8 mouse cellular contexts compared by ENCODE assay signal in the genomic region with DNA sequence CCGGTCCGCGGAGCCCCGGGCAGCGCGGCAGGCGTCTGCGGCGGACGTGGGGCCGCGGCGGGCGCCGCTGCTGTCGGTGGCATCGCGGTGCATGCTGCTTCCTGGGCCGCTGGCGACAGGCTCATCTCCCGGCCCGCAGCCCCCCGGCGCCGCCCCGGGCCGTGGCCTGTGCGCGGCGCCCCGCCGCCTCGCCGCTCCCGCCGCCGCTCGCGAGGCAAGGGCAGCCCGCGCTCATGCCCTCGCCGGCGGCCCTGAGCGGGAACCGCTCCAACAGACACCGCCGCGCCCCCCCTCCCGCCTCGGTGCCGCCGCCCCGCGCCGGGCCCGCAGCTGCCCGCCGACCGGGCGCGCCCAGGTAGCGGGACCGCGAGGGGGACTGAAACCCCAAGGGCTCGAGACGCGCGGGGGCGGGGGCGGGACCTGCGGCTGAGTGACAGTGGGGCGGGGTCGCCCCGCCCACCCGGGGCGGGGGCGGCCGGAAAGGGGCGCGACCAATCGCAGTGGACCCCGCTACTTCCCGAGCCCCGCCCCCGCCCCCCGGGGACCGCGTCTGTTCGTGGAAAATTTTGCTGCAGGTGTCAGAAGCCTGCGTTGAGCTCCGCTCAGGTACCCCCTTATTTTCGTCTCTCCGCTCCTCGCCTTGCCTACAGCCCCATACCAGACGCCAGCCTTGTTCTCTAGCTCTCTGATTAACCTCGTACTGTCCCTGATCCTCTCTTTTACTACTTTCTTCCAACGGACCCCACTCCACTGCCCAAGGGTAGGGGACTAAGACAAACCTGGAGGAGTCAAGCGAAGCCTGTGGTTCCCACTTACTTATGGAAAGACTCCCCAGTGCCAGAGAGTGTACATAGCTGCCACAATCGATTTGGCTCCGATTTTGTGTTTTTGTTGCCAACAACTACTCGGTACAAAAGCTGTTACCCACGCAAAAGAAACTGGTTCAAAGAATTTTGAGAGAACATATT. TPM values are rescaled to one million over a fixed set of nuclear protein-coding genes. Genes with fewer than 3 reads are reported as not detected.
DNase-seq lines count a peak whose midpoint lies in the region; ATAC-seq lines count a peak whose summit lies in the region.

A gene (minus strand): TSS at position 96 of the 968 bp plus-strand sequence.

- peak within 1 kb of the TSS; percentile 88 for H3K27ac ChIP-seq in hindbrain, embryonic 10.5 days

- no peaks in the 10 kb centered on the region for H3K36me3 ChIP-seq in hindbrain, embryonic 10.5 days

- no peaks in the 10 kb centered on the region for H3K9me3 ChIP-seq in hindbrain, embryonic 10.5 days

- H3K4me3 ChIP-seq in hindbrain, embryonic 10.5 days = peak within 1 kb of the TSS; percentile 83

- H3K4me1 ChIP-seq in hindbrain, embryonic 10.5 days (replicated peaks) = peaks cover 15% of the 10 kb centered on the region

- ATAC-seq in frontal cortex, adult (ENCODE audit: low TSS enrichment) = peak; percentile 55

- H3K27me3 ChIP-seq in hindbrain, embryonic 10.5 days (ENCODE audit: insufficient read depth, poor library complexity, severe bottlenecking) = peaks cover 37% of the 10 kb centered on the region

- DNase-seq in Muller cell, postnatal 12 days (ENCODE audit: inconsistent ontology term) = peak; percentile 91
- DNase-seq in cerebellum, adult 8-10 months = peak; percentile 97
- peak; percentile 87 for DNase-seq in hindbrain, embryonic 10.5 days (ENCODE audit: low spot score)
- peak; percentile 77 to 80 for DNase-seq in layer of hippocampus, postnatal 25 days (ENCODE audit: extremely low spot score in 1 of 2, low spot score in 1 of 2)
- peak; percentile 91 for DNase-seq in lung, postnatal 25 days (ENCODE audit: low spot score)
- peak; percentile 88 for DNase-seq in retina, embryonic 14.5 days (ENCODE audit: low spot score)
- peak; percentile 96 to 97 for DNase-seq in thymus, postnatal 36 days

- 3% methylated on average over 91 of the region's 103 CpGs for WGBS in hindbrain, embryonic 10.5 days

RNA-seq across cellular contexts. Expression of the gene that starts here (rescaled TPM):
- 2.9 and 4.1 TPM in 2 replicates for polyA plus RNA-seq in hindbrain, embryonic 10.5 days (2016; fragmentation: Nextera tagmentation; extraction: Ambion mirVana)
- 10 to 100 TPM; 44.1 to 45.8 TPM for total RNA-seq in layer of hippocampus, postnatal 25 days (2021)

Comparison
In these comparisons a context has a peak if more than half of its experiments do, and no peak if none do; other contexts are left out.
1. Peak in every context shown above with its lines: DNase-seq, ATAC-seq, H3K4me3 ChIP-seq and H3K27ac ChIP-seq.